8 mouse cellular contexts compared by ENCODE assay signal in the genomic region with DNA sequence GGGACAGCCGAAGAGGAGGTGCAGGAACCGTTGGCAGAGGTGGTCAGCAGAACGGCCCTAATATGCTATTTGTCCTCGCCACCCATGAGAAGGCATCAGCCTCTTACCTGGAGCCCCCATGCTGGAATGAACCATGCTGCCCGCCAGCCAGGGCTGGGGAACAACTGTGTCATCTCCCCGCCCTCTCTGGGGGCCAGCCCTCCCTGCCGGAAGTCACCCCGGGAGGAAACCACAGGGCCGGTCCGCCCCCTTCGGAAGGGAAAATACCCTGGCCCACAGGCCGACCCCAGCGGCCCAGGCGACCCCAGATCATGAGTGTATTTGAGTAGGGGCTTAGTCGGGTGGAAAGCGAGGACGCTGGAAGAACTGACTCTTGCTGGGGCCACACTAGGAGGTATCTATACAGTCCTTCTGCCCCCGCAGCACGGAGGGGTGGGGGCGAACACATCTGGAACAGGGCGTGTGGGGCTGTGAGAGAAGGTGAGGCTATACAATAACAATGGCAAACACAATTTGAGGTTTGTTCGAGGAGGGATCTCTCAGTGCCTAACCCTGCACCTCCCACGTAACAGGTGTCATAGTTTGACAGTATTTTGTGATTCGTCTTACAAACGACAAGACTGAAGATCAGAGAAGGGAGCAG. TPM values are rescaled to one million over a fixed set of nuclear protein-coding genes. Genes with fewer than 3 reads are reported as not detected.
DNase-seq lines count a peak whose midpoint lies in the region; ATAC-seq and TF ChIP-seq lines count a peak whose summit lies in the region.

No protein-coding gene starts in this region.

- H3K27me3 ChIP-seq in ES-Bruce4 (ENCODE audit: control insufficient read depth, insufficient read depth, low read length, poor library complexity, severe bottlenecking), result no peaks in the 10 kb centered on the region
- H3K27me3 ChIP-seq in embryonic facial prominence, embryonic 11.5 days (ENCODE audit: control insufficient read depth, insufficient read depth, low read length), result peaks cover 23% of the 10 kb centered on the region
- no peaks in the 10 kb centered on the region; the same call in 1 of the 2 replicates for H3K27me3 ChIP-seq in thymus, adult 2 months (ENCODE audit: control insufficient read depth, insufficient read depth, low read length)
- peaks cover 42% of the 10 kb centered on the region for H3K27me3 ChIP-seq in kidney, embryonic 16.5 days (ENCODE audit: insufficient read depth, low read length)

- no peak overlapping the region for H3K9ac ChIP-seq in ES-Bruce4 (ENCODE audit: low read depth, poor library complexity, severe bottlenecking)
- no peak overlapping the region for H3K9ac ChIP-seq in embryonic facial prominence, embryonic 11.5 days (replicated peaks; ENCODE audit: low read length)
- no peak overlapping the region for H3K9ac ChIP-seq in kidney, embryonic 16.5 days (replicated peaks; ENCODE audit: low read length)

- no peaks in the 10 kb centered on the region for H3K36me3 ChIP-seq in ES-Bruce4 (ENCODE audit: control insufficient read depth, insufficient read depth, low read length, poor library complexity, severe bottlenecking)
- no peaks in the 10 kb centered on the region for H3K36me3 ChIP-seq in embryonic facial prominence, embryonic 11.5 days (replicated peaks; ENCODE audit: control insufficient read depth, insufficient read depth, low read depth, low read length)
- H3K36me3 ChIP-seq in thymus, adult 2 months (ENCODE audit: control insufficient read depth, insufficient read depth, low read length), result no peaks in the 10 kb centered on the region
- H3K36me3 ChIP-seq in kidney, embryonic 16.5 days (ENCODE audit: insufficient read depth, low read length), result no peaks in the 10 kb centered on the region

- no peak for TF ChIP-seq CTCF in ES-Bruce4 (IDR thresholded peaks at IDR 0.05; ENCODE audit: low read depth, low read length)
- TF ChIP-seq CTCF in thymus, adult 2 months (IDR thresholded peaks at IDR 0.05; ENCODE audit: borderline replicate concordance, control insufficient read depth, extremely low read depth, insufficient read depth, low read length, poor library complexity), result 0 out of 2 replicates have a peak, but pooled peaks have one; percentile 31

- 0 out of 2 replicates have a peak overlapping the region, but pooled peaks have one; percentile 9 for H3K4me3 ChIP-seq in ES-Bruce4 (ENCODE audit: low read depth, low read length)
- H3K4me3 ChIP-seq in embryonic facial prominence, embryonic 11.5 days (ENCODE audit: low read depth, low read length), result no peak overlapping the region
- H3K4me3 ChIP-seq in thymus, adult 2 months (ENCODE audit: control insufficient read depth, insufficient read depth, low read length), result peak overlapping the region; percentile 55
- H3K4me3 ChIP-seq in kidney, embryonic 16.5 days (ENCODE audit: low read length), result no peak overlapping the region

- TF ChIP-seq EP300 in ES-Bruce4 (IDR thresholded peaks at IDR 0.05; ENCODE audit: insufficient read depth, low read depth, low read length), result no peak

- no peaks in the 10 kb centered on the region for H3K4me1 ChIP-seq in ES-Bruce4 (ENCODE audit: control insufficient read depth, insufficient read depth, low read length)
- H3K4me1 ChIP-seq in embryonic facial prominence, embryonic 11.5 days (ENCODE audit: control insufficient read depth, insufficient read depth, low read length), result no peaks in the 10 kb centered on the region
- peaks cover 18% of the 10 kb centered on the region for H3K4me1 ChIP-seq in thymus, adult 2 months (replicated peaks; ENCODE audit: control insufficient read depth, insufficient read depth, low read length)
- no peaks in the 10 kb centered on the region for H3K4me1 ChIP-seq in kidney, embryonic 16.5 days (ENCODE audit: insufficient read depth, low read length)

- no peak for DNase-seq in embryonic facial prominence, embryonic 11.5 days (ENCODE audit: low spot score)
- peak; percentile 90 for DNase-seq in induced T-regulatory cell, adult 2 months (ENCODE audit: low read depth)
- peak; percentile 80 for DNase-seq in thymus, adult 2 months
- no peak for DNase-seq in adipocyte (ENCODE audit: low spot score)
- no peak for DNase-seq in yolk sac, embryonic 10.5 days (ENCODE audit: low spot score)

- peak overlapping the region; percentile 10; the same call in 1 of the 2 replicates for H3K4me2 ChIP-seq in embryonic facial prominence, embryonic 11.5 days (ENCODE audit: low read depth, low read length)
- no peak overlapping the region for H3K4me2 ChIP-seq in kidney, embryonic 16.5 days (replicated peaks; ENCODE audit: low read depth, low read length)

- no peak for ATAC-seq in embryonic facial prominence, embryonic 11.5 days (replicated peaks; ENCODE audit: insufficient number of reproducible peaks, low FRiP score, low TSS enrichment, low read depth)
- ATAC-seq in megakaryocyte, adult 5-6 weeks (ENCODE audit: poor library complexity, severe bottlenecking), result peak; percentile 67
- ATAC-seq in kidney, embryonic 16.5 days (ENCODE audit: low FRiP score, low TSS enrichment), result no peak

- no peak overlapping the region for H3K27ac ChIP-seq in ES-Bruce4 (ENCODE audit: insufficient read depth, low read length)
- no peak overlapping the region for H3K27ac ChIP-seq in embryonic facial prominence, embryonic 11.5 days (replicated peaks; ENCODE audit: low read depth, low read length)
- peak overlapping the region; percentile 35 for H3K27ac ChIP-seq in thymus, adult 2 months (ENCODE audit: control insufficient read depth, insufficient read depth, low read length)
- H3K27ac ChIP-seq in kidney, embryonic 16.5 days (ENCODE audit: low read length), result no peak overlapping the region

- H3K9me3 ChIP-seq in ES-Bruce4 (replicated peaks; ENCODE audit: control insufficient read depth, insufficient read depth, low read length, poor library complexity, severe bottlenecking), result no peaks in the 10 kb centered on the region; the same call in 1 of the 2 replicates
- H3K9me3 ChIP-seq in embryonic facial prominence, embryonic 11.5 days (replicated peaks; ENCODE audit: control insufficient read depth, low read length), result no peaks in the 10 kb centered on the region
- peaks cover 5% of the 10 kb centered on the region; the same call in 1 of the 2 replicates for H3K9me3 ChIP-seq in kidney, embryonic 16.5 days (ENCODE audit: low read length)

- TF ChIP-seq POLR2A in ES-Bruce4 (IDR thresholded peaks at IDR 0.05; ENCODE audit: insufficient read depth, low read length), result no peak
- no peak for TF ChIP-seq POLR2A in thymus, adult 2 months (IDR thresholded peaks at IDR 0.05; ENCODE audit: control insufficient read depth, extremely low read depth, insufficient read depth, low read length, poor library complexity)

- WGBS in embryonic facial prominence, embryonic 11.5 days, result 7% methylated on average over 25 of the region's 25 CpGs
- 2% methylated on average over 25 of the region's 25 CpGs for WGBS in thymus, adult 2 months
- 6% methylated on average over 25 of the region's 25 CpGs for WGBS in kidney, embryonic 16.5 days

RNA-seq across cellular contexts. Expression of a gene that starts 47.1 kb away (rescaled TPM):
- 1.8 and 2.1 TPM in 2 replicates for polyA plus RNA-seq in ES-Bruce4 (2011; ENCODE audit: insufficient read depth, insufficient read length, low read depth, missing spikeins)
- polyA plus RNA-seq in embryonic facial prominence, embryonic 11.5 days (2014; fragmentation: Nextera tagmentation; extraction: Ambion mirVana), result 4.2 and 9.8 TPM in 2 replicates
- 30.1 and 31.6 TPM in 2 replicates for total RNA-seq in megakaryocyte, adult 5-6 weeks (2015)
- 5.2 and 6.1 TPM in 2 replicates for total RNA-seq in megakaryocyte, adult 5-6 weeks (2017)
- 5.6 and 5.7 TPM in 2 replicates for polyA plus RNA-seq in thymus, adult 2 months (2012; rRNA removed)
- polyA plus RNA-seq in kidney, embryonic 16.5 days (2015; fragmentation: Nextera tagmentation; extraction: Ambion mirVana), result 0.40 and 0.99 TPM in 2 replicates

Comparison
In these comparisons a context has a peak if more than half of its experiments do, and no peak if none do; other contexts are left out.
1. H3K4me3 ChIP-seq: peak in ES-Bruce4 (single experiment) and thymus, adult 2 months (single experiment); none in embryonic facial prominence, embryonic 11.5 days (single experiment) and kidney, embryonic 16.5 days (single experiment).
2. DNase-seq: peak in induced T-regulatory cell, adult 2 months (single experiment) and thymus, adult 2 months (single experiment); none in embryonic facial prominence, embryonic 11.5 days (single experiment), adipocyte (single experiment) and yolk sac, embryonic 10.5 days (single experiment).